Mouse (Mus musculus): ENCODE measurements around the gene Atp2b2. TPM values are rescaled to one million over a fixed set of nuclear protein-coding genes. Genes with fewer than 3 reads are reported as not detected.
A peak's percentile ranks its signal among the peaks of the same experiment; 100 is the strongest.

Gene Atp2b2
- total and polyA plus RNA-seq, 2 experiments from 2014 or later, result 35.4 to 96.3 TPM

DNA sequence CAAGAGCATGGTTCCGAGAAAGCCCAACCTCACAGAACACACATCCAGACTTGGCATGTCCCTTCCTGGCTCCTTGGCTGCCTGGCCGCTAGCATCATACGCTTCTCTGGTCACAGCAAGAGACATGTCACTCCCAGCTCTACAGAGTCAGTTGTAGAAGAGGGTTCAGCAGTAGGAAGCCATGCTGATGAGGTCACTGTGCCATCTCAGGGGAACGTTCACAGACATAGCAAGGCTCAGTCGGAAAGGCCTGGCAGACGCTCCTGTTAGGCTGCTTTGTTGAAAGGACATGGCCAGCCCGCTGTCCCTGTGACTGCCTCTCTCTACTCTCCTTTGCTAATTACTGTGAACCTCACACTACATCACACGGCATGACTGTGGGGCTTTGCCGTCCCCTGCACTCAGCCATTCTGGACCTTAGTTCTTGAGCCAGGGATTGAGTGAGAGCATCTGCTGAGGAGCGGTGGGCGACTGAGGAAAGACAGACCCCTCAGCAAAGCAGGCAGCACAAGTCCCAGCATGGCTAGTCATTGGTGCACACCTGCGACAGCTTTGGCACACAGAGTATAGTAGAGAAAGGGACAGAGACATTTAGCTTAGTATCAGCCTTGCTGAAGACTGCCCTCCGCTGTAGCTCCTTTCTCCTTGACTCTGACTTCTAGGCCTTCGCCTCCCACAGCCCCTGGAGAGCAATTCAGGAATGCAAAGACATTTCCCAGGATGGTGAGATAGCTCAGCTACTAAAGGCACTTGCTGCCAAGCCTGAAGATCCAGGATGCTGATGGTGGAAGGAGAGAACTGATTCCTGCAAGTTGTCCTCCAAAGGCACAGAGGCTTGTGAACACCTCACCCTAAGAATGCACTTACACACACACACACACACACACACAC is 108.9 kb downstream of the Atp2b2 start:
- no peaks in the 10 kb centered on the region for H3K36me3 ChIP-seq (ENCODE audit: insufficient read depth, low read length)
- H3K4me1 ChIP-seq (ENCODE audit: insufficient read depth, low read length), result 0 out of 2 replicates have a peak, but pooled peaks cover 7% of the 10 kb centered on the region
- H3K27ac ChIP-seq (ENCODE audit: low read depth, low read length), result peak overlapping the region; percentile 26; the same call in 1 of the 2 replicates
- no peaks in the 10 kb centered on the region for H3K9me3 ChIP-seq (ENCODE audit: low read length)
- no peak overlapping the region for H3K9ac ChIP-seq (replicated peaks; ENCODE audit: low read length, poor library complexity, severe bottlenecking)
- H3K4me2 ChIP-seq (ENCODE audit: low read depth, low read length, poor library complexity, severe bottlenecking), result no peak overlapping the region
- no peak overlapping the region for H3K4me3 ChIP-seq (ENCODE audit: low read depth, low read length)
- no peaks in the 10 kb centered on the region for H3K27me3 ChIP-seq (ENCODE audit: insufficient read depth, low read length)
- no peak for TF ChIP-seq CTCF (IDR thresholded peaks at IDR 0.05)
- DNase-seq (ENCODE audit: low spot score) (peak; percentile 80), ATAC-seq (ENCODE audit: low FRiP score) (no peak; the same call in 1 of the 2 replicates)
- 52% methylated on average over 14 of the region's 14 CpGs for WGBS

DNA sequence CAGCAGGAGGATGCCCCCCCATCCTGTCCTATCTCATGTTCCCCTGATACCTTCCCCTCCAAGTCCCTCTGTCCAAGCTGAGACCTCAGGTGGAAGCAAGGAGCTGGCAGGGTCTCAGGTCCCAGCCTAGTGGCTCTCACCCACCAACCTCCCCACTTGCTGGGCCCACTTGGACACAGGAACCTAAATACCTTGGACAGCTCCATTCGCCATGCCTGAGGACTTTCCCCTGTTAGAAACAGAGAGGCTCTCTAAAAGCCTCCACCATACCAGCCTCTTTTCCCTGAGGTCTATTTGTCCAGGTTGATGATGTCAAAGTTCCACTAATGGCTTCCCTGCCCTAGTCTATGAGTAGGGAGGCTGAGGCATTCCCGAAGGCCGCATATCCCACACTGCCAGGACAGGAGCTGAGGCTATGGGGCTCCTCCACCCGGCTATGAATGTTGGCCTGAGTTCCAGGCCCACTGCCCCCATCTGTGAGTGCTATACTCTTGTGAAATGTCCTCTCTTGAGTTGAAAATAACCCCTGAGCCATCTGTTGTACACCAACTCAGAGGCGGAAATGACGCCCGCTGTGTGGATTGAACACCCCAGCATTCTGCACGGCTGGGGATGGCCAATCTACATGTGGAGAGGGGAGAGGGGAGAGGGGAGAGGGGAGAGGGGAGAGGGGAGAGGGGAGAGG is 113.1 kb downstream of the Atp2b2 start:
- H3K27ac ChIP-seq (ENCODE audit: low read depth, low read length), result no peak overlapping the region
- no peak for DNase-seq (ENCODE audit: low spot score)

DNA sequence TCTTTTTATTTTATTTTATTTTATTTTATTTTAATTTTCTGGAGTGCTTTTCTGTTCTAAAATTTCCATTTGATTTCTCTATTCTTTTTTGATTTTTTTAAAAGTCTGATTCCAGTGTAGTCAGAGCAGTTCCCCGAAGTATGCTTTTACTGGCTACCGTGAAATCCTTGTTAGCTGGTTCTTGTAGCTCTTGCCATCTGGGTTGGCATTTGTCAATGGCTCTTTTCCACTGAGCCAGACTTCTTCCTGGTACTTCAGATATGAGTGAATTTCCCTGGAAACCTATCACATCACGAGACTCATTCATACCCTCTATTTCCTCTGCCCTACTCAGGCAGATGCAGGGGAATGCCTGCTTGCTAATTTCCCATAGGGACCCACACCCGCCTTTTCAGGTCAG is 119.2 kb downstream of the Atp2b2 start:
- DNase-seq (ENCODE audit: low spot score) (peak; percentile 30), ATAC-seq (ENCODE audit: low FRiP score) (no peak)
- H3K4me1 ChIP-seq (ENCODE audit: insufficient read depth, low read length), result no peaks in the 10 kb centered on the region
- H3K4me3 ChIP-seq (ENCODE audit: low read depth, low read length), result no peak overlapping the region
- H3K27ac ChIP-seq (ENCODE audit: low read depth, low read length), result no peak overlapping the region
- H3K27me3 ChIP-seq (ENCODE audit: insufficient read depth, low read length), result no peaks in the 10 kb centered on the region
- no peaks in the 10 kb centered on the region for H3K9me3 ChIP-seq (ENCODE audit: low read length)
- 58% methylated on average over 4 of the region's 4 CpGs for WGBS
- no peak overlapping the region for H3K4me2 ChIP-seq (ENCODE audit: low read depth, low read length, poor library complexity, severe bottlenecking)
- no peak for TF ChIP-seq CTCF (IDR thresholded peaks at IDR 0.05)
- no peak overlapping the region for H3K9ac ChIP-seq (replicated peaks; ENCODE audit: low read length, poor library complexity, severe bottlenecking)
- no peaks in the 10 kb centered on the region for H3K36me3 ChIP-seq (ENCODE audit: insufficient read depth, low read length)

More for the DNA sequence above, 113.1 kb downstream of the Atp2b2 start:
- TF ChIP-seq CTCF (IDR thresholded peaks at IDR 0.05), result no peak
- Histone ChIP-seq H3K36me3 (ENCODE audit: insufficient read depth, low read length) (no peaks in the 10 kb centered on the region), H3K9ac (replicated peaks; ENCODE audit: low read length, poor library complexity, severe bottlenecking) (no peak overlapping the region), H3K9me3 (ENCODE audit: low read length) (no peaks in the 10 kb centered on the region), H3K4me3 (ENCODE audit: low read depth, low read length) (no peak overlapping the region), H3K27me3 (ENCODE audit: insufficient read depth, low read length) (no peaks in the 10 kb centered on the region), H3K4me1 (ENCODE audit: insufficient read depth, low read length) (0 out of 2 replicates have a peak, but pooled peaks cover 3% of the 10 kb centered on the region), H3K4me2 (ENCODE audit: low read depth, low read length, poor library complexity, severe bottlenecking) (no peak overlapping the region)
- WGBS, result 77% methylated on average over 7 of the region's 8 CpGs
- no peak for ATAC-seq (ENCODE audit: low FRiP score)

DNA sequence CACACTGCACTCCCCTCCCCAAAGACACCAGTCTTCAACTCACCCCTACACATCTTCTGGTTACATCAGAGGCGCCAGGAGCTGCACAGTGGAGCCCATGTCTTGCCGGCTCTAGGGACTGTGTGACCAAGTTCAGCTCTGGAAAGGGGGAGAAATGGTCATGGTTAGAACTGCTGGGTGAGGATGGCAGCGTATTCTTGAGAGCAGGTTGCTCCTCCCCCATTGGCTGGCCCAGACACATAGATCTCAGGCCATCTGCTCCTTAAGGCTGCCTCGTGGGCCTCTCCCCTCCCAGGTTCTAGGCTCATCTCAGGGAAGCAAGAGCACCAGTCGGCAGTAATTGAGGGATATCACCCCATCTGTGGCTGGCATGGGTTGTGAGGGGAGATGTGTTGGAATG is 121.9 kb downstream of the Atp2b2 start:
- Histone ChIP-seq H3K36me3 (ENCODE audit: insufficient read depth, low read length) (no peaks in the 10 kb centered on the region), H3K9me3 (ENCODE audit: low read length) (no peaks in the 10 kb centered on the region), H3K27me3 (ENCODE audit: insufficient read depth, low read length) (no peaks in the 10 kb centered on the region), H3K4me2 (ENCODE audit: low read depth, low read length, poor library complexity, severe bottlenecking) (no peak overlapping the region), H3K27ac (ENCODE audit: low read depth, low read length) (no peak overlapping the region), H3K9ac (replicated peaks; ENCODE audit: low read length, poor library complexity, severe bottlenecking) (no peak overlapping the region), H3K4me1 (ENCODE audit: insufficient read depth, low read length) (no peaks in the 10 kb centered on the region), H3K4me3 (ENCODE audit: low read depth, low read length) (no peak overlapping the region)
- WGBS, result 81% methylated on average over 5 of the region's 5 CpGs
- TF ChIP-seq CTCF (IDR thresholded peaks at IDR 0.05), result no peak
- DNase-seq (ENCODE audit: low spot score) (no peak), ATAC-seq (ENCODE audit: low FRiP score) (no peak)

DNA sequence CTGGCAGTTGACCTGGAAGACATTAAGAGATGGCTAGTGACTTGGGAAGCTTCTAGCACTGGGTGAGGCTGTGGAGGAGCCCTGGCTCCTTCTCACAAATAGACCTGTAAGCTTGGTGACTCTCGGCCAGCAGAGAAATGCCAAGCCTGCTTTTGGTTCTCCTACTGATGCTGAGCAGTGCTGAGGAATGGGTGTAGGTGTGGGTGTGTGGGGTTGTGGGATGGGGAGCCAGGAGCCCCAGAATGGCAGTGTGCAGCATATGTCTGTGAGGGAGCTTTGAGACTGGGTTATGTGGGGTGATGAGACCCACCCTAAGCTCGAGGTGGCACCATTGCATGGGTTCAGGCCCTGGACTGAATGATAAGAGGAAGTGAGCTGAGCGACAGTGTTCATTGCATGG is 129.7 kb downstream of the Atp2b2 start:
- ATAC-seq (ENCODE audit: low FRiP score), result no peak
- 72% methylated on average over 3 of the region's 3 CpGs for WGBS

DNA sequence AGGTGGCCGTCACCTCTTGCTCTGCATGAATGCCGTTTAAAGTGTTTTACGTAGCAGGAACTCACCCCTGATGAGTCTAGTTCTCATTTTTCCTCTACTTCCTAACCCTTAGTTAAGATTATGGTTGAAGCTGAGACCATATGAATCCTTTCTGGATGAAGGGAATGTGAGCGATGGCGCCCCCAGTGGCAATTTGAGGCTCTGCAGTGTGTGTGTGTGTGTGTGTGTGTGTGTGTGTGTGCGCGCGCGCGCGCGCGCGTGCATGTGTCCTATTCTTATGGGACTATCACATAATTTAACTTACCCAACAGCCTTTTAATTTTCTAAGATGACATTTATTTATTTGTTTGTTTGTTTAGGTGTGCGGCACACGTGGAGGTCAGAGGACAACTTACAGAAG is 131.3 kb downstream of the Atp2b2 start:
- Histone ChIP-seq H3K9me3 (ENCODE audit: low read length) (no peaks in the 10 kb centered on the region), H3K4me2 (ENCODE audit: low read depth, low read length, poor library complexity, severe bottlenecking) (no peak overlapping the region), H3K4me1 (ENCODE audit: insufficient read depth, low read length) (no peaks in the 10 kb centered on the region), H3K27ac (ENCODE audit: low read depth, low read length) (no peak overlapping the region), H3K4me3 (ENCODE audit: low read depth, low read length) (no peak overlapping the region), H3K36me3 (ENCODE audit: insufficient read depth, low read length) (no peaks in the 10 kb centered on the region), H3K27me3 (ENCODE audit: insufficient read depth, low read length) (no peaks in the 10 kb centered on the region), H3K9ac (replicated peaks; ENCODE audit: low read length, poor library complexity, severe bottlenecking) (no peak overlapping the region)
- no peak for ATAC-seq (ENCODE audit: low FRiP score)
- peak; percentile 70 for TF ChIP-seq CTCF (IDR thresholded peaks at IDR 0.05)
- no peak for DNase-seq (ENCODE audit: low spot score)
- 77% methylated on average over 16 of the region's 16 CpGs for WGBS

More for the DNA sequence above, 129.7 kb downstream of the Atp2b2 start:
- no peak for DNase-seq (ENCODE audit: low spot score)
- no peaks in the 10 kb centered on the region for H3K9me3 ChIP-seq (ENCODE audit: low read length)
- no peak overlapping the region for H3K4me3 ChIP-seq (ENCODE audit: low read depth, low read length)
- TF ChIP-seq CTCF (IDR thresholded peaks at IDR 0.05), result no peak
- H3K27me3 ChIP-seq (ENCODE audit: insufficient read depth, low read length), result no peaks in the 10 kb centered on the region
- H3K36me3 ChIP-seq (ENCODE audit: insufficient read depth, low read length), result no peaks in the 10 kb centered on the region
- H3K4me1 ChIP-seq (ENCODE audit: insufficient read depth, low read length), result no peaks in the 10 kb centered on the region
- H3K9ac ChIP-seq (replicated peaks; ENCODE audit: low read length, poor library complexity, severe bottlenecking), result no peak overlapping the region
- H3K27ac ChIP-seq (ENCODE audit: low read depth, low read length), result no peak overlapping the region
- no peak overlapping the region for H3K4me2 ChIP-seq (ENCODE audit: low read depth, low read length, poor library complexity, severe bottlenecking)

All from midbrain, postnatal 0 days (tissue).